Mouse (Mus musculus): ENCODE measurements around the gene Gm11027. TPM values are rescaled to one million over a fixed set of nuclear protein-coding genes. Genes with fewer than 3 reads are reported as not detected.

The Gm11027 gene
- polyA plus RNA-seq, 1 experiment from 2014 or later: not detected

GRCm38 (mm10) chr12:116238803-116239202, 36.4 kb upstream of the Gm11027 start:
- Histone ChIP-seq H3K4me2 (ENCODE audit: low read depth, low read length) (no peak overlapping the region), H3K9me3 (replicated peaks; ENCODE audit: control insufficient read depth, low read length) (no peaks in the 10 kb centered on the region), H3K9ac (replicated peaks; ENCODE audit: low read length) (no peak overlapping the region), H3K36me3 (replicated peaks; ENCODE audit: control insufficient read depth, insufficient read depth, low read depth, low read length) (no peaks in the 10 kb centered on the region), H3K4me3 (ENCODE audit: low read depth, low read length) (no peak overlapping the region), H3K27ac (replicated peaks; ENCODE audit: low read depth, low read length) (no peak overlapping the region), H3K27me3 (ENCODE audit: control insufficient read depth, insufficient read depth, low read length) (no peaks in the 10 kb centered on the region), H3K4me1 (ENCODE audit: control insufficient read depth, insufficient read depth, low read length) (no peaks in the 10 kb centered on the region)
- DNase-seq (ENCODE audit: low spot score): no peak
- ATAC-seq (replicated peaks; ENCODE audit: insufficient number of reproducible peaks, low FRiP score, low TSS enrichment, low read depth): no peak
- WGBS: 86% methylated on average over 3 of the region's 3 CpGs

DNA sequence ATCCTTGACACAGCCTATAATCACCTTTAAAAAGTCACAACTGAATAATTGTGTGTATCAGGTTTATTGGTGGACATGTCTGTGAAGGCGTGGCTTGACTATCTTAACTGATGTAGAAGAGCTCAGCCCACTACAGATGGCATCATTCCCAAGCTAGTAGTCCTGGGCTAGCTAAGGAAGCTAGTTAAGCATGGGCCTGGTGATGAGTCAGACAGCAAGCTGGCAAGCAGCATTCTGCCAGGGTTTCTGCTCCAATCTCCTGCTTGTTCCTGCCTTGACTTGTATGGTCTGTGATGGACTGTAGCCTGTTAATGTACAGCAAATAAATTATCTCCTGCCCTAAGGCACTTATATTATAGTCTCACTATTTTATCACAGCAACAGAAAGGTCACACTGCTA, 30.6 kb upstream of the Gm11027 start:
- DNase-seq (ENCODE audit: low spot score): no peak
- Histone ChIP-seq H3K36me3 (replicated peaks; ENCODE audit: control insufficient read depth, insufficient read depth, low read depth, low read length) (no peaks in the 10 kb centered on the region; the same call in 1 of the 2 replicates), H3K4me2 (ENCODE audit: low read depth, low read length) (no peak overlapping the region), H3K27ac (replicated peaks; ENCODE audit: low read depth, low read length) (no peak overlapping the region), H3K9me3 (replicated peaks; ENCODE audit: control insufficient read depth, low read length) (no peaks in the 10 kb centered on the region), H3K4me1 (ENCODE audit: control insufficient read depth, insufficient read depth, low read length) (no peaks in the 10 kb centered on the region), H3K9ac (replicated peaks; ENCODE audit: low read length) (no peak overlapping the region), H3K4me3 (ENCODE audit: low read depth, low read length) (no peak overlapping the region), H3K27me3 (ENCODE audit: control insufficient read depth, insufficient read depth, low read length) (no peaks in the 10 kb centered on the region)
- WGBS: 85% methylated on average over 1 of the region's 1 CpGs
- ATAC-seq (replicated peaks; ENCODE audit: insufficient number of reproducible peaks, low FRiP score, low TSS enrichment, low read depth): no peak

DNA sequence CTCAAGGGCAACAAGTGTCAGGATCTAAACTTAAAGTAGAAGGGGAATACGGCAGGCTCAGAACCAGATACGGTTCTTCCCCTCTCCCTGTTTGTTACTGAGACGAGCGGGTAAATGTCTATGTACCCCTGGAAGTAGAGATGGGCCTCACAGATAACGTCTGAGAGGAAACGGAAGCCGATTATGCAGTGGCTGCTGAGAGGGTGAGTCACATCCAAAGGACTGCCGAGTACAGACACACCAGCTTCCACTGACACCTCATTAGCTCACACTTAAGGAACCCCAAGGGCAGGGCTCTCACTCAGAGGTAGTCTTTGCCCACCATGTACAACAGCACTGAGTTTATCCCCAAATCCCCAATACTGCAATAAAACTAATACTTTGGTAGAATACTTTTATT, 20.5 kb upstream of the Gm11027 start:
- DNase-seq (ENCODE audit: low spot score): no peak
- Histone ChIP-seq H3K36me3 (replicated peaks; ENCODE audit: control insufficient read depth, insufficient read depth, low read depth, low read length) (no peaks in the 10 kb centered on the region), H3K9ac (replicated peaks; ENCODE audit: low read length) (no peak overlapping the region), H3K27me3 (ENCODE audit: control insufficient read depth, insufficient read depth, low read length) (no peaks in the 10 kb centered on the region), H3K27ac (replicated peaks; ENCODE audit: low read depth, low read length) (no peak overlapping the region), H3K4me2 (ENCODE audit: low read depth, low read length) (no peak overlapping the region), H3K4me1 (ENCODE audit: control insufficient read depth, insufficient read depth, low read length) (no peaks in the 10 kb centered on the region), H3K4me3 (ENCODE audit: low read depth, low read length) (no peak overlapping the region), H3K9me3 (replicated peaks; ENCODE audit: control insufficient read depth, low read length) (no peaks in the 10 kb centered on the region)
- no peak for ATAC-seq (replicated peaks; ENCODE audit: insufficient number of reproducible peaks, low FRiP score, low TSS enrichment, low read depth)
- WGBS: 78% methylated on average over 8 of the region's 8 CpGs

DNA sequence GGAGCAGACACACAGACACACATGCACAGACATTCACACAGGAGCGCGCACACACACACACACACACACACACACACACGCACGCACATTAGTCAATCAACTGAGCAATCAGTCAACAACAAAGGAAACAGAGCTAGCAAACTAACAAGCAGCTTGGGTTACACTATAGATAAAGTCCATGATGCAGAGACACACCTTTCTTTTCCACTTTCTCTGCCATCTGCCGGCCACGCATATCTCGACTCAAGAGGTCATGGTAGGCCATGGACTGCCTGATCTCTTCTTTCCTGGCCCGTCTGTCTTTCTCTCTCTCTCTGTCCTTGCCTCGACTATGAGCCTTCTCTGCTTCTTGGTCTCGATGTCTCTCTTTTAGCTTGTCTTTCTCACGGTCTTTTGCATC, 19.6 kb upstream of the Gm11027 start:
- WGBS: 91% methylated on average over 11 of the region's 11 CpGs
- ATAC-seq (replicated peaks; ENCODE audit: insufficient number of reproducible peaks, low FRiP score, low TSS enrichment, low read depth): no peak
- Histone ChIP-seq H3K4me2 (ENCODE audit: low read depth, low read length) (no peak overlapping the region), H3K27ac (replicated peaks; ENCODE audit: low read depth, low read length) (no peak overlapping the region), H3K27me3 (ENCODE audit: control insufficient read depth, insufficient read depth, low read length) (no peaks in the 10 kb centered on the region), H3K9ac (replicated peaks; ENCODE audit: low read length) (no peak overlapping the region), H3K36me3 (replicated peaks; ENCODE audit: control insufficient read depth, insufficient read depth, low read depth, low read length) (no peaks in the 10 kb centered on the region), H3K4me3 (ENCODE audit: low read depth, low read length) (no peak overlapping the region), H3K9me3 (replicated peaks; ENCODE audit: control insufficient read depth, low read length) (no peaks in the 10 kb centered on the region), H3K4me1 (ENCODE audit: control insufficient read depth, insufficient read depth, low read length) (no peaks in the 10 kb centered on the region)
- no peak for DNase-seq (ENCODE audit: low spot score)

DNA sequence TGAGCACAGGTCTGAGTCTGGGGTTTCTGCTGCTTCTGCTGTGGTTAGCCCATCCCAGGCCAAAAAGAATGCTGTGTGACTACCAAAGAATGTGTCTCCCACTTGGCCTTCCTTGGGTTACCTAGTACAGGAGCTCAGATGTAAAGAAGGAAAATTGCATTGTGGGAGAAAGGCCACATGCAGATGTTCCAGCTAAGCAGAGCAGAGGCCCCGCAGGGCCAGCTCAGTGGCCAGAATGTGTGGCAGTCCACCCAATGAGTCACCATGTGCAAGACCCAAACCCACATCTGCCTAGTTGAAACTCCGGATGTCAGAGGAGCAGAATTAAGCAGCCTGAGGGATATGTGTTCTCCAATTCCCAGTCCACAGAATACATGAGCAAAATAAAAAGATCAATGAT, 16.9 kb upstream of the Gm11027 start:
- DNase-seq (ENCODE audit: low spot score) (no peak), ATAC-seq (replicated peaks; ENCODE audit: insufficient number of reproducible peaks, low FRiP score, low TSS enrichment, low read depth) (no peak)
- H3K27me3 ChIP-seq (ENCODE audit: control insufficient read depth, insufficient read depth, low read length): no peaks in the 10 kb centered on the region
- H3K4me3 ChIP-seq (ENCODE audit: low read depth, low read length): no peak overlapping the region
- no peak overlapping the region for H3K9ac ChIP-seq (replicated peaks; ENCODE audit: low read length)
- H3K4me1 ChIP-seq (ENCODE audit: control insufficient read depth, insufficient read depth, low read length): no peaks in the 10 kb centered on the region
- no peaks in the 10 kb centered on the region for H3K36me3 ChIP-seq (replicated peaks; ENCODE audit: control insufficient read depth, insufficient read depth, low read depth, low read length)
- H3K9me3 ChIP-seq (replicated peaks; ENCODE audit: control insufficient read depth, low read length): no peaks in the 10 kb centered on the region
- no peak overlapping the region for H3K4me2 ChIP-seq (ENCODE audit: low read depth, low read length)
- WGBS: 85% methylated on average over 2 of the region's 2 CpGs
- no peak overlapping the region for H3K27ac ChIP-seq (replicated peaks; ENCODE audit: low read depth, low read length)

DNA sequence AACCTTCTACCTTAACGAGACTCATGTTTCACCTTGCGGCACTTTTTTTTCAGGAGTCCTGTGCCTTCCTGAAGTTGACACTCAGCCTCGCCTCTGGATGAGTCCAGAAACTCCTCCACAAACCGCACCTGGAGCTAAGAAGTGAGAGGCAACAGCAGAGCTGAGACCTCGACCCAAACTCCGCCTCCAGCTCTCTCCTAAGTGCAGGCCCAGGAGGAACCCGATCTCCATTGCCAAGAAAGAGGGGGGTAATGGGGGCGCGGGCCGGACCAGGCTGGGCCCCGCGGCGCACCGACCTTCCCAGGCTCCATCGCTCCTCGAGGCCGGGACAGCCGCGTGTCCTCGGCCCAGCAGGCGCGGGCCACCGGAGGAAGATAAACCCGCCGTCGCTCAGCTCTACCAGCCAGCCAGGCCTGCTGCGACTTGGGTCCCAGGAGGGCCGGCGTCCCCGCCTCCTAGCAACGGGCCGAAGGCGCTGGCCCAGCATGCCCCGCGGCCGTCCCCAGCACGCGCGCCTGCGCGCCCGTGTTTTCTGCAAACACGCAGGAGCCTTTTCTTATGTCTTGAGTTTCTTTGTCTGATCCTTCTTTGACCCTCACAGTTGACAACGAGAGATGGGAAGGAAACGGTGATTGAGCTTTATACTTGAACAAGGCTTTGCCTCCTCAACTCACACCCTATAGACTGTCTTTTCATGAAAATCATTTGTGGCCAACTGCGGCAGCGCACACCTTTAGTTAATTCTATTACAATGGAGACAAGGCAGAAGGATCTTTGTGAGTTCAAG, 12.4 kb upstream of the Gm11027 start, which contains the start of gene Wdr60:
Gene Wdr60, minus strand, starts transcription at position 468 of the 787 bp plus-strand sequence.
- ATAC-seq (replicated peaks; ENCODE audit: insufficient number of reproducible peaks, low FRiP score, low TSS enrichment, low read depth) (peak; percentile 98), DNase-seq (ENCODE audit: low spot score) (peak; percentile 91)
- H3K27me3 ChIP-seq (ENCODE audit: control insufficient read depth, insufficient read depth, low read length): no peaks in the 10 kb centered on the region
- no peaks in the 10 kb centered on the region for H3K36me3 ChIP-seq (replicated peaks; ENCODE audit: control insufficient read depth, insufficient read depth, low read depth, low read length)
- H3K9me3 ChIP-seq (replicated peaks; ENCODE audit: control insufficient read depth, low read length): no peaks in the 10 kb centered on the region
- H3K9ac ChIP-seq (replicated peaks; ENCODE audit: low read length): peak within 1 kb of the TSS; percentile 76
- peak within 1 kb of the TSS; percentile 72 for H3K27ac ChIP-seq (replicated peaks; ENCODE audit: low read depth, low read length)
- H3K4me2 ChIP-seq (ENCODE audit: low read depth, low read length): peak within 1 kb of the TSS; percentile 69
- WGBS: 4% methylated on average over 47 of the region's 47 CpGs
- H3K4me1 ChIP-seq (ENCODE audit: control insufficient read depth, insufficient read depth, low read length): no peaks in the 10 kb centered on the region
- H3K4me3 ChIP-seq (ENCODE audit: low read depth, low read length): peak within 1 kb of the TSS; percentile 57

DNA sequence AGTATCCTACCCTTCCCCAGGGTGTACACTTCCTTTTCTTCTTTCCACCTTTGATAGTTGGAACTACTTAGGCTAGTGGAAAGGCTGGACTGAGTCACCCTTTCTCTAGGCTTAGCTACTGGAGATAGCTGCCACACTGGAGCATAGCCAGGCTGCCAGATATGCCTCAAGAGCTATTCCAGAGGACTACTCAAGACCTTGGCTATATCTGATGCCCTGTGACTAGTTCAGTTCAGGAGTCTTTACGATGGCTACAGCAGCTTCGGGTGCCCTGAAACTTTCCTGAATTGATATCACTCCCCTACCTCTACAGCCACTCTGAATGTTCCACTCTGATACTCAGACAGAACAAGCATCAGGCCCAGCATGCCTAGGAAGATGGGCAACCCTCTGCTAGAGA, 10.4 kb upstream of the Gm11027 start:
- Histone ChIP-seq H3K27ac (replicated peaks; ENCODE audit: low read depth, low read length) (no peak overlapping the region), H3K36me3 (replicated peaks; ENCODE audit: control insufficient read depth, insufficient read depth, low read depth, low read length) (no peaks in the 10 kb centered on the region), H3K27me3 (ENCODE audit: control insufficient read depth, insufficient read depth, low read length) (no peaks in the 10 kb centered on the region), H3K9ac (replicated peaks; ENCODE audit: low read length) (no peak overlapping the region), H3K4me1 (ENCODE audit: control insufficient read depth, insufficient read depth, low read length) (no peaks in the 10 kb centered on the region), H3K4me2 (ENCODE audit: low read depth, low read length) (no peak overlapping the region), H3K4me3 (ENCODE audit: low read depth, low read length) (no peak overlapping the region), H3K9me3 (replicated peaks; ENCODE audit: control insufficient read depth, low read length) (no peaks in the 10 kb centered on the region)
- no peak for DNase-seq (ENCODE audit: low spot score)
- WGBS: 98% methylated on average over 2 of the region's 2 CpGs
- no peak for ATAC-seq (replicated peaks; ENCODE audit: insufficient number of reproducible peaks, low FRiP score, low TSS enrichment, low read depth)

GRCm38 (mm10) chr12:116265275-116265674, 9.9 kb upstream of the Gm11027 start:
- no peak for ATAC-seq (replicated peaks; ENCODE audit: insufficient number of reproducible peaks, low FRiP score, low TSS enrichment, low read depth)
- no peak overlapping the region for H3K27ac ChIP-seq (replicated peaks; ENCODE audit: low read depth, low read length)
- DNase-seq (ENCODE audit: low spot score): no peak
- H3K9me3 ChIP-seq (replicated peaks; ENCODE audit: control insufficient read depth, low read length): no peaks in the 10 kb centered on the region
- WGBS: 80% methylated on average over 2 of the region's 2 CpGs
- no peaks in the 10 kb centered on the region for H3K27me3 ChIP-seq (ENCODE audit: control insufficient read depth, insufficient read depth, low read length)
- no peaks in the 10 kb centered on the region for H3K36me3 ChIP-seq (replicated peaks; ENCODE audit: control insufficient read depth, insufficient read depth, low read depth, low read length)
- no peak overlapping the region for H3K4me3 ChIP-seq (ENCODE audit: low read depth, low read length)
- H3K4me2 ChIP-seq (ENCODE audit: low read depth, low read length): no peak overlapping the region
- no peaks in the 10 kb centered on the region for H3K4me1 ChIP-seq (ENCODE audit: control insufficient read depth, insufficient read depth, low read length)
- H3K9ac ChIP-seq (replicated peaks; ENCODE audit: low read length): no peak overlapping the region
